Mouse (Mus musculus) CH12.LX (cell line): ENCODE results near the gene Zmym2. TPM values are rescaled to one million over a fixed set of nuclear protein-coding genes. Genes with fewer than 3 reads are reported as not detected.

ENCODE experiments used
- DNase-seq: peaks from one replicate; pipeline ENCODE4 v3.0.0-alpha.2; 2013; ENCODE audit errors: extremely low read depth
- H3K27ac ChIP-seq: 2 replicates; pipeline ENCODE4 v1.5.1; 2012; ENCODE audit warnings: low read depth, mild to moderate bottlenecking, control low read depth, moderate library complexity; ENCODE audit not compliant: insufficient read depth
- H3K27me3 ChIP-seq: replicated peaks from 2 replicates; pipeline ENCODE3; 2012; ENCODE audit warnings: inconsistent platforms
- H3K36me3 ChIP-seq, 2 experiments: replicated peaks in 1 of 2; 2 replicates each; pipeline versions ENCODE3 to v1.6.1; 2012; ENCODE audit warnings: inconsistent platforms in 1 of 2, low read length in 1 of 2, mild to moderate bottlenecking in 1 of 2, mixed read lengths in 1 of 2, moderate library complexity in 1 of 2; ENCODE audit not compliant: control insufficient read depth in 1 of 2, insufficient read depth in 1 of 2
- H3K4me1 ChIP-seq, 2 experiments: 2 replicates each; pipeline ENCODE4 v1.6.1; 2012; ENCODE audit warnings: inconsistent platforms in 1 of 2, moderate library complexity in 1 of 2; ENCODE audit not compliant: insufficient read depth in 2 of 2, control insufficient read depth in 1 of 2
- H3K4me2 ChIP-seq: 2 replicates; pipeline ENCODE4 v1.6.1; 2012; ENCODE audit warnings: low read depth, mild to moderate bottlenecking, control low read depth; ENCODE audit not compliant: poor library complexity, insufficient read depth, severe bottlenecking
- H3K4me3 ChIP-seq, 3 experiments: fragments of 150-350 bp in 1 of 3; sonication (generic) in 1 of 3; replicated peaks in 1 of 3; 2 replicates each; pipeline versions ENCODE3 to v1.5.1; 2011 to 2012; ENCODE audit warnings: low read depth in 2 of 3, low read length in 2 of 3, mild to moderate bottlenecking in 2 of 3, moderate library complexity in 2 of 3, control low read depth in 1 of 3, improper control_type of control experiment in 1 of 3, inconsistent platforms in 1 of 3, mixed read lengths in 1 of 3; ENCODE audit not compliant: poor library complexity in 1 of 3
- H3K79me2 ChIP-seq: replicated peaks from 2 replicates; pipeline ENCODE4 v1.6.1; 2012; ENCODE audit warnings: mild to moderate bottlenecking, moderate library complexity; ENCODE audit not compliant: control insufficient read depth, poor library complexity, insufficient read depth, severe bottlenecking; ENCODE audit errors: extremely low read depth
- H3K9ac ChIP-seq: 2 replicates; pipeline ENCODE4 v1.6.1; 2012; ENCODE audit warnings: low read depth, mild to moderate bottlenecking, control low read depth, moderate library complexity; ENCODE audit not compliant: insufficient read depth
- H3K9me3 ChIP-seq: replicated peaks from 2 replicates; pipeline ENCODE3; 2012; ENCODE audit warnings: low read length, inconsistent platforms, mixed read lengths
- ELF1 ChIP-seq: IDR thresholded peaks from 2 replicates; pipeline ENCODE4 v1.6.1; 2014; ENCODE audit warnings: low read depth, mild to moderate bottlenecking, inconsistent platforms, low read length, improper control_type of control experiment
- IRF4 ChIP-seq: IDR thresholded peaks from 2 replicates; pipeline ENCODE4 v1.6.1; 2014; ENCODE audit warnings: low read depth, mild to moderate bottlenecking, inconsistent platforms, low read length, improper control_type of control experiment
- JUND ChIP-seq: conservative IDR thresholded peaks from 2 replicates; pipeline ENCODE4 v1.6.1; 2011; ENCODE audit warnings: low read depth, low read length, improper control_type of control experiment
- MAZ ChIP-seq: IDR thresholded peaks from 2 replicates; pipeline ENCODE4 v1.6.1; 2012; ENCODE audit warnings: low read depth, mild to moderate bottlenecking, inconsistent platforms, low read length, improper control_type of control experiment, moderate library complexity
- MEF2A ChIP-seq: IDR thresholded peaks from 2 replicates; pipeline ENCODE4 v1.6.1; 2014; ENCODE audit warnings: low read depth, mild to moderate bottlenecking, inconsistent platforms, low read length, improper control_type of control experiment, borderline replicate concordance
- MXI1 ChIP-seq: IDR thresholded peaks from 2 replicates; pipeline ENCODE4 v1.6.1; 2011; ENCODE audit warnings: mild to moderate bottlenecking, low read depth, low read length, improper control_type of control experiment
- NELFE ChIP-seq: IDR thresholded peaks from 2 replicates; pipeline ENCODE4 v1.6.1; 2011; ENCODE audit warnings: low read depth, low read length, improper control_type of control experiment
- PAX5 ChIP-seq: IDR thresholded peaks from 2 replicates; pipeline ENCODE4 v1.6.1; 2012; ENCODE audit warnings: low read length, inconsistent platforms, mixed read lengths
- POLR2AphosphoS2 ChIP-seq: IDR thresholded peaks from 2 replicates; pipeline ENCODE4 v1.6.1; 2011; ENCODE audit warnings: low read depth, low read length, improper control_type of control experiment
- SIN3A ChIP-seq: IDR thresholded peaks from 2 replicates; pipeline ENCODE4 v1.6.1; 2012; ENCODE audit warnings: low read length, improper control_type of control experiment, inconsistent platforms
- UBTF ChIP-seq: IDR thresholded peaks from 2 replicates; pipeline ENCODE4 v1.6.1; 2012; ENCODE audit warnings: low read depth, mild to moderate bottlenecking, inconsistent platforms, low read length, improper control_type of control experiment, moderate library complexity
- USF2 ChIP-seq: conservative IDR thresholded peaks from 2 replicates; pipeline ENCODE4 v1.6.1; 2011; ENCODE audit warnings: low read depth, low read length, improper control_type of control experiment
- ZNF384 ChIP-seq: IDR thresholded peaks from 2 replicates; pipeline ENCODE4 v1.6.1; 2012; ENCODE audit warnings: low read depth, low read length, improper control_type of control experiment, inconsistent platforms
- dilution Hi-C: fragments of 300-500 bp; cut with MboI; formaldehyde crosslinking; loops from 2 replicates; pipeline ENCODE4 v1.14.3; 2020; ENCODE audit warnings: low sequenced_read_pairs; ENCODE audit not compliant: extremely low pct_unique_long_range_greater_than_20kb, extremely low pct_ligation_motif_present
- in situ Hi-C: fragments of 300-500 bp; cut with MboI; formaldehyde crosslinking; loops from 3 replicates; pipeline ENCODE4 v1.14.3; 2019; ENCODE audit warnings: low sequenced_read_pairs, low pct_ligation_motif_present, low pct_unique_long_range_greater_than_20kb, mixed read lengths
- polyA plus RNA-seq: library from polyadenylated mRNA; unstranded; fragments of >175 nt; gene quantifications from 2 replicates; pipeline ENCODE4 v1.2.1, GENCODE M21; 2012; ENCODE audit warnings: low read depth; ENCODE audit not compliant: insufficient read length
- total RNA-seq, 2 experiments: library from RNA; depleted of rRNA; stranded (reverse); fragments of 300-350 nt in 1 of 2; fragments of >200 nt in 1 of 2; gene quantifications; 2 replicates each; pipeline ENCODE4 v1.2.3; 2012 to 2014

The Zmym2 gene
- total and polyA plus RNA-seq, 3 experiments: 15.1 to 40.5 (median 21.1) TPM

DNA sequence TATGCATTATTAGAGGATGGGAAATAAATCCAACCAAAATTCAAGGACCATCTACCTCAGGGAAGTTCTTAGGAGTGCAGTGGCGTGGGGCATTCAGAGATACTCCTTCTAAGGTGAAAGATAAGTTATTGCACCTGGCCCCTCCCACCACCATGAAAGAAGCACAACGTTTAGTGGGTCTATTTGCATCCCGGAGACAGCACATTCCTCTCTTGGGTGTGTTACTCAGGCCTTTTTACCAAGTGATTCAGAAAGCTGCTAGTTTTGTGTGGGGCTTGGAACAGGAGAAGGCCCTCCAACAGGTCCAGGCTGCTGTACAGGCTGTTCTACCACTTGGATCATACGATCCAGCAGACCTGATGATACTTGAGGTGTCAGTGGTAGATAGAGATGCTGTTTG lies 102.2 kb downstream of the Zmym2 start:
- no peak overlapping the region for H3K4me2 ChIP-seq
- no peaks in the 10 kb centered on the region for H3K36me3 ChIP-seq
- no peak overlapping the region for H3K9ac ChIP-seq
- H3K9me3 ChIP-seq: no peaks in the 10 kb centered on the region
- H3K79me2 ChIP-seq: no peaks in the 10 kb centered on the region
- no peak overlapping the region for H3K4me3 ChIP-seq
- dilution Hi-C loops: no loop called here
- DNase-seq: no peak
- TF ChIP-seq SIN3A: no peak
- no peak for TF ChIP-seq MAZ
- no peak for TF ChIP-seq PAX5
- no peak for TF ChIP-seq NELFE
- no peak for TF ChIP-seq USF2
- no peak for TF ChIP-seq IRF4
- TF ChIP-seq UBTF: no peak
- no peak for TF ChIP-seq JUND
- no peak for TF ChIP-seq ZNF384
- no peak for TF ChIP-seq ELF1
- TF ChIP-seq POLR2AphosphoS2: no peak
- no peak for TF ChIP-seq MEF2A
- TF ChIP-seq MXI1: no peak
- in situ Hi-C loops: no loop called here
- H3K4me1 ChIP-seq: no peaks in the 10 kb centered on the region
- H3K27ac ChIP-seq: no peak overlapping the region
- no peaks in the 10 kb centered on the region for H3K27me3 ChIP-seq

Other genes with a start within 250 kb of the Zmym2 start
- gene Mphosph8, start 218.4 kb upstream of the Zmym2 start, total RNA-seq (2012; rRNA removed): 24.4 and 28.5 TPM in 2 replicates
- 26.0 and 27.3 TPM in 2 replicates for gene Mphosph8, start 218.4 kb upstream of the Zmym2 start, total RNA-seq (2014; rRNA removed)
- 40.7 and 47.9 TPM in 2 replicates for gene Mphosph8, start 218.4 kb upstream of the Zmym2 start, polyA plus RNA-seq
- gene Pspc1, start 108.3 kb upstream of the Zmym2 start, total RNA-seq (2012; rRNA removed): 45.7 and 46.9 TPM in 2 replicates
- 42.5 and 47.7 TPM in 2 replicates for gene Pspc1, start 108.3 kb upstream of the Zmym2 start, total RNA-seq (2014; rRNA removed)
- 125 and 134 TPM in 2 replicates for gene Pspc1, start 108.3 kb upstream of the Zmym2 start, polyA plus RNA-seq
- gene Zmym5, start 74.9 kb upstream of the Zmym2 start, total RNA-seq (2012; rRNA removed): 6.0 and 6.5 TPM in 2 replicates
- 12.1 and 15.5 TPM in 2 replicates for gene Zmym5, start 74.9 kb upstream of the Zmym2 start, total RNA-seq (2014; rRNA removed)
- 13.2 and 13.8 TPM in 2 replicates for gene Zmym5, start 74.9 kb upstream of the Zmym2 start, polyA plus RNA-seq
- gene Gja3, start 171.4 kb downstream of the Zmym2 start, total RNA-seq (2012; rRNA removed): not detected in 2 replicates
- gene Gja3, start 171.4 kb downstream of the Zmym2 start, total RNA-seq (2014; rRNA removed): not detected in 2 replicates
- gene Gja3, start 171.4 kb downstream of the Zmym2 start, polyA plus RNA-seq: not detected in 2 replicates
- not detected in 2 replicates for gene Gjb2, start 218.0 kb downstream of the Zmym2 start, total RNA-seq (2012; rRNA removed)
- not detected in 2 replicates for gene Gjb2, start 218.0 kb downstream of the Zmym2 start, total RNA-seq (2014; rRNA removed)
- gene Gjb2, start 218.0 kb downstream of the Zmym2 start, polyA plus RNA-seq: not detected in 2 replicates
- gene Gm4491, start 229.2 kb downstream of the Zmym2 start, total RNA-seq (2012; rRNA removed): not detected in 2 replicates
- gene Gm4491, start 229.2 kb downstream of the Zmym2 start, total RNA-seq (2014; rRNA removed): not detected in 2 replicates
- gene Gm4491, start 229.2 kb downstream of the Zmym2 start, polyA plus RNA-seq: not detected in 2 replicates
- not detected in 2 replicates for gene Gjb6, start 247.0 kb downstream of the Zmym2 start, total RNA-seq (2012; rRNA removed)
- not detected in 2 replicates for gene Gjb6, start 247.0 kb downstream of the Zmym2 start, total RNA-seq (2014; rRNA removed)
- not detected in 2 replicates for gene Gjb6, start 247.0 kb downstream of the Zmym2 start, polyA plus RNA-seq